Mouse (Mus musculus) cerebellum, adult 2 months (tissue): ENCODE measurements around the gene Smoc1.

ENCODE experiments used
- CTCF ChIP-seq: fragments of 200-500 bp; IDR thresholded peaks from 2 replicates; pipeline ENCODE4 v1.5.1; 2011; ENCODE audit warnings: low read depth, mild to moderate bottlenecking, control low read depth, low read length, moderate library complexity, borderline replicate concordance; ENCODE audit not compliant: insufficient read depth
- POLR2A ChIP-seq: fragments of 200-500 bp; IDR thresholded peaks from 2 replicates; pipeline ENCODE4 v1.6.1; 2011; ENCODE audit warnings: low read length, control low read depth, borderline replicate concordance; ENCODE audit not compliant: insufficient read depth

- TF ChIP-seq CTCF (no peak), POLR2A (no peak)
These were observed 56.5 kb downstream of the Smoc1 start for GRCm38 (mm10) chr12:81083146-81083545.
